Mouse (Mus musculus) heart, embryonic 16.5 days (tissue): Measurements from ENCODE around the gene Golm1. TPM values are rescaled to one million over a fixed set of nuclear protein-coding genes. Genes with fewer than 3 reads are reported as not detected.
A peak's percentile ranks its signal among the peaks of the same experiment; 100 is the strongest.
"Not testable (repeated sequence)": the region's sequence is repeated elsewhere in the genome, so short reads cannot be mapped to it uniquely, and the experiment has no call there.

Experiments used
- ATAC-seq: fragments of 200-750 bp; cut with Nextera tagmentation; replicated peaks from 2 replicates; pipeline ENCODE4 v1.8.0; 2017; ENCODE audit warnings: moderate number of reproducible peaks; ENCODE audit not compliant: insufficient read depth, low FRiP score; ENCODE audit errors: extremely low read depth
- H3K27ac ChIP-seq: fragments of 300-500 bp; sonication (generic); 2 replicates; pipeline ENCODE4 v1.5.1; 2014; ENCODE audit warnings: mild to moderate bottlenecking, low read length, control low read depth, moderate library complexity
- H3K27me3 ChIP-seq: fragments of 300-500 bp; sonication (generic); 2 replicates; pipeline ENCODE4 v1.6.1; 2014; ENCODE audit warnings: low read length, mixed read lengths; ENCODE audit not compliant: control insufficient read depth, insufficient read depth
- H3K36me3 ChIP-seq: fragments of 300-500 bp; sonication (generic); 2 replicates; pipeline ENCODE4 v1.6.1; 2014; ENCODE audit not compliant: control insufficient read depth, insufficient read depth
- H3K4me1 ChIP-seq: fragments of 300-500 bp; sonication (generic); 2 replicates; pipeline ENCODE4 v1.6.1; 2014; ENCODE audit warnings: low read length, mixed read lengths; ENCODE audit not compliant: control insufficient read depth, insufficient read depth
- H3K4me2 ChIP-seq: fragments of 300-500 bp; sonication (generic); 2 replicates; pipeline ENCODE4 v1.6.1; 2014; ENCODE audit warnings: low read depth, mild to moderate bottlenecking, control low read depth, low read length
- H3K4me3 ChIP-seq: fragments of 300-500 bp; sonication (generic); 2 replicates; pipeline ENCODE4 v1.5.1; 2014; ENCODE audit warnings: mild to moderate bottlenecking, control low read depth, low read length
- H3K9ac ChIP-seq: fragments of 300-500 bp; sonication (generic); 2 replicates; pipeline ENCODE4 v1.6.1; 2014; ENCODE audit warnings: low read length, control low read depth
- H3K9me3 ChIP-seq: fragments of 300-500 bp; sonication (generic); replicated peaks from 2 replicates; pipeline ENCODE4 v1.6.1; 2016; ENCODE audit warnings: low read length; ENCODE audit not compliant: control insufficient read depth
- WGBS: fragments of 180-500 bp; shearing (Covaris S2); extraction: QIAGEN DNeasy Blood & Tissue Kit; methylation state at CpG from one replicate; pipeline ENCODE4 v1.1.7; 2014; 5-methylcytosine and 5-hydroxymethylcytosine counted together
- polyA plus RNA-seq: library from polyadenylated mRNA; unstranded; fragments of >200 nt; fragmentation: Nextera tagmentation; extraction: Ambion mirVana; gene quantifications from 2 replicates; pipeline ENCODE4 v1.2.1, GENCODE M21; 2015

Gene Golm1
- polyA plus RNA-seq, 1 experiment from 2014 or later, result 39.2 TPM

- H3K4me2 ChIP-seq, result no peak overlapping the region
- no peak for ATAC-seq
- H3K9ac ChIP-seq, result no peak overlapping the region
- WGBS, result 76% methylated on average over 10 of the region's 10 CpGs
- no peak overlapping the region for H3K4me3 ChIP-seq
- peaks cover 3% of the 10 kb centered on the region; the same call in 1 of the 2 replicates for H3K4me1 ChIP-seq
- H3K36me3 ChIP-seq, result peaks cover 57% of the 10 kb centered on the region
- H3K27me3 ChIP-seq, result no peaks in the 10 kb centered on the region
- no peaks in the 10 kb centered on the region for H3K9me3 ChIP-seq
- no peak overlapping the region for H3K27ac ChIP-seq
Measured at GRCm38 (mm10) chr13:59605221-59605922, 70.2 kb downstream of the Golm1 start.

GRCm38 (mm10) chr13:59604511-59604910 is 71.1 kb downstream of the Golm1 start:
- no peaks in the 10 kb centered on the region for H3K27me3 ChIP-seq
- WGBS, result 89% methylated on average over 1 of the region's 1 CpGs
- peaks cover 60% of the 10 kb centered on the region for H3K36me3 ChIP-seq
- no peak for ATAC-seq
- no peaks in the 10 kb centered on the region for H3K4me1 ChIP-seq
- H3K4me3 ChIP-seq, result no peak overlapping the region
- H3K27ac ChIP-seq, result no peak overlapping the region
- no peak overlapping the region for H3K9ac ChIP-seq
- no peak overlapping the region for H3K4me2 ChIP-seq
- no peaks in the 10 kb centered on the region for H3K9me3 ChIP-seq

- no peak for ATAC-seq
- no peaks in the 10 kb centered on the region for H3K9me3 ChIP-seq
- WGBS, result 85% methylated on average over 5 of the region's 5 CpGs
- H3K27me3 ChIP-seq, result no peaks in the 10 kb centered on the region
- H3K4me1 ChIP-seq, result no peaks in the 10 kb centered on the region
- no peak overlapping the region for H3K4me2 ChIP-seq
- peaks cover 55% of the 10 kb centered on the region for H3K36me3 ChIP-seq
- H3K27ac ChIP-seq, result no peak overlapping the region
- no peak overlapping the region for H3K4me3 ChIP-seq
- H3K9ac ChIP-seq, result no peak overlapping the region
Measured at GRCm38 (mm10) chr13:59603096-59603495, 72.5 kb downstream of the Golm1 start.

- Histone ChIP-seq H3K36me3 (peaks cover 26% of the 10 kb centered on the region), H3K9me3 (no peaks in the 10 kb centered on the region), H3K27me3 (no peaks in the 10 kb centered on the region), H3K4me3 (no peak overlapping the region), H3K27ac (no peak overlapping the region), H3K4me2 (no peak overlapping the region), H3K4me1 (peaks cover 5% of the 10 kb centered on the region), H3K9ac (no peak overlapping the region)
- ATAC-seq, result no peak
- 100% methylated on average over 1 of the region's 1 CpGs for WGBS
Measured at GRCm38 (mm10) chr13:59592630-59593029, 83.0 kb downstream of the Golm1 start.

GRCm38 (mm10) chr13:59592058-59592457 is 83.6 kb downstream of the Golm1 start:
- H3K27ac ChIP-seq, H3K9me3 ChIP-seq, H3K4me2 ChIP-seq, H3K27me3 ChIP-seq, H3K4me3 ChIP-seq, H3K9ac ChIP-seq, ATAC-seq: not testable (repeated sequence)
- peaks cover 26% of the 10 kb centered on the region for H3K36me3 ChIP-seq
- H3K4me1 ChIP-seq, result peaks cover 10% of the 10 kb centered on the region
- WGBS, result 93% methylated on average over 3 of the region's 3 CpGs

GRCm38 (mm10) chr13:59590691-59591090 is 84.9 kb downstream of the Golm1 start:
- H3K9ac ChIP-seq, result no peak overlapping the region
- peaks cover 19% of the 10 kb centered on the region for H3K4me1 ChIP-seq
- no peak overlapping the region for H3K4me3 ChIP-seq
- H3K9me3 ChIP-seq, result no peaks in the 10 kb centered on the region
- no peak overlapping the region for H3K4me2 ChIP-seq
- H3K36me3 ChIP-seq, result peaks cover 26% of the 10 kb centered on the region
- ATAC-seq, result no peak
- WGBS, result 89% methylated on average over 4 of the region's 4 CpGs
- no peak overlapping the region for H3K27ac ChIP-seq
- H3K27me3 ChIP-seq, result no peaks in the 10 kb centered on the region

- peaks cover 26% of the 10 kb centered on the region for H3K36me3 ChIP-seq
- no peak overlapping the region for H3K4me2 ChIP-seq
- ATAC-seq, result no peak
- H3K27me3 ChIP-seq, result no peaks in the 10 kb centered on the region
- H3K9me3 ChIP-seq, result no peaks in the 10 kb centered on the region
- peaks cover 19% of the 10 kb centered on the region for H3K4me1 ChIP-seq
- H3K9ac ChIP-seq, result no peak overlapping the region
- WGBS, result 87% methylated on average over 4 of the region's 4 CpGs
- no peak overlapping the region for H3K27ac ChIP-seq
- H3K4me3 ChIP-seq, result no peak overlapping the region
Measured at GRCm38 (mm10) chr13:59589672-59590071, 85.9 kb downstream of the Golm1 start.

GRCm38 (mm10) chr13:59587201-59587600 is 88.4 kb downstream of the Golm1 start:
- Histone ChIP-seq H3K9me3 (no peaks in the 10 kb centered on the region), H3K27me3 (no peaks in the 10 kb centered on the region), H3K27ac (no peak overlapping the region), H3K9ac (0 out of 2 replicates have a peak overlapping the region, but pooled peaks have one; percentile 26), H3K4me3 (no peak overlapping the region), H3K36me3 (peaks cover 19% of the 10 kb centered on the region), H3K4me2 (peak overlapping the region; percentile 81; the same call in 1 of the 2 replicates), H3K4me1 (peaks cover 21% of the 10 kb centered on the region)
- 92% methylated on average over 2 of the region's 2 CpGs for WGBS
- ATAC-seq, result no peak

GRCm38 (mm10) chr13:59585648-59586005 is 90.0 kb downstream of the Golm1 start:
- Histone ChIP-seq H3K27me3 (no peaks in the 10 kb centered on the region), H3K36me3 (peaks cover 15% of the 10 kb centered on the region), H3K4me3 (peak overlapping the region; percentile 85), H3K4me2 (peak overlapping the region; percentile 81), H3K9me3 (no peaks in the 10 kb centered on the region), H3K4me1 (peaks cover 21% of the 10 kb centered on the region), H3K9ac (peak overlapping the region; percentile 86), H3K27ac (peak overlapping the region; percentile 80)
- no peak for ATAC-seq
- WGBS, result under 1% methylated on average over 23 of the region's 28 CpGs
